Mouse (Mus musculus) forebrain, embryonic 12.5 days (tissue): Measurements from ENCODE around the gene Zfp648. TPM values are rescaled to one million over a fixed set of nuclear protein-coding genes. Genes with fewer than 3 reads are reported as not detected.

Experiments used
- ATAC-seq: fragments of 200-750 bp; cut with Nextera tagmentation; 2 replicates; pipeline ENCODE4 v1.8.0; 2017; ENCODE audit warnings: moderate TSS enrichment; ENCODE audit not compliant: low FRiP score
- H3K27ac ChIP-seq: fragments of 300-500 bp; sonication (generic); 2 replicates; pipeline ENCODE4 v1.5.1; 2016; ENCODE audit warnings: mild to moderate bottlenecking
- H3K27me3 ChIP-seq: fragments of 300-500 bp; sonication (generic); 2 replicates; pipeline ENCODE4 v1.6.1; 2016; ENCODE audit warnings: mild to moderate bottlenecking
- H3K36me3 ChIP-seq: fragments of 300-500 bp; sonication (generic); replicated peaks from 2 replicates; pipeline ENCODE4 v1.6.1; 2016; ENCODE audit warnings: mild to moderate bottlenecking
- H3K4me1 ChIP-seq: fragments of 300-500 bp; sonication (generic); 2 replicates; pipeline ENCODE4 v1.6.1; 2016
- H3K4me2 ChIP-seq: fragments of 300-500 bp; sonication (generic); 2 replicates; pipeline ENCODE4 v1.6.1; 2016; ENCODE audit warnings: mild to moderate bottlenecking, moderate library complexity
- H3K4me3 ChIP-seq: fragments of 300-500 bp; sonication (generic); replicated peaks from 2 replicates; pipeline ENCODE4 v1.5.1; 2016; ENCODE audit warnings: mild to moderate bottlenecking
- H3K9ac ChIP-seq: fragments of 300-500 bp; sonication (generic); 2 replicates; pipeline ENCODE4 v1.6.1; 2016; ENCODE audit warnings: mild to moderate bottlenecking
- H3K9me3 ChIP-seq: fragments of 300-500 bp; sonication (generic); 2 replicates; pipeline ENCODE4 v1.6.1; 2016
- WGBS: fragments of 180-500 bp; shearing (Covaris S2); methylation state at CpG from one replicate; pipeline ENCODE4 v1.1.7; 2016; 5-methylcytosine and 5-hydroxymethylcytosine counted together
- polyA plus RNA-seq: library from polyadenylated mRNA; unstranded; fragments of >200 nt; fragmentation: Nextera tagmentation; extraction: Ambion mirVana; gene quantifications from 2 replicates; pipeline ENCODE4 v1.2.1, GENCODE M21; 2016

Zfp648 gene
- polyA plus RNA-seq, 1 experiment from 2014 or later: not detected

DNA sequence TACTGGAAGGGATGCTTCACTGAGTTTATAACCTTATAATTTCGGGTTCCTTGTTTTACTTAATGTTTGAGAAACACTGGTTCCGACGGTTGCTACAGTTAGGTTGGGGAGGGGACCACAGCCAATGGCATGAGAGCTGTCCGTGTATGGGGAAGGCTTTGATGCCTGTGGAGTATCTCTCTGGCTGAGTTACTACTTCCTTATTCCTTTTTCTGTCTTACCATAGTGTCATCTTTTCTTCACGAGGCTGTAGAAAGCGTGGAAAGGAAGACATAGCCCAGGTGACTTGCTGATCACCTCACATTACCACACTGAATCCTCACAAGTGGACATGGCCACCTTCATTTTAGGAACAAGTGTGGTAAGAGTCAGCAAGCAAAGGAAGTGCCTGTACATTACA lies 32.0 kb downstream of the Zfp648 start:
- H3K4me2 ChIP-seq: no peak overlapping the region
- 87% methylated on average over 6 of the region's 6 CpGs for WGBS
- no peak overlapping the region for H3K9ac ChIP-seq
- no peaks in the 10 kb centered on the region for H3K4me1 ChIP-seq
- no peak overlapping the region for H3K27ac ChIP-seq
- H3K9me3 ChIP-seq: no peaks in the 10 kb centered on the region
- no peak for ATAC-seq
- H3K36me3 ChIP-seq: no peaks in the 10 kb centered on the region
- H3K4me3 ChIP-seq: no peak overlapping the region
- H3K27me3 ChIP-seq: no peaks in the 10 kb centered on the region

GRCm38 (mm10) chr1:154234814-154235213 lies 33.8 kb downstream of the Zfp648 start:
- no peak for ATAC-seq
- H3K9ac ChIP-seq: no peak overlapping the region
- H3K27me3 ChIP-seq: no peaks in the 10 kb centered on the region
- no peaks in the 10 kb centered on the region for H3K36me3 ChIP-seq
- H3K9me3 ChIP-seq: no peaks in the 10 kb centered on the region
- 90% methylated on average over 9 of the region's 9 CpGs for WGBS
- no peak overlapping the region for H3K27ac ChIP-seq
- no peak overlapping the region for H3K4me3 ChIP-seq
- no peak overlapping the region for H3K4me2 ChIP-seq
- no peaks in the 10 kb centered on the region for H3K4me1 ChIP-seq

- H3K36me3 ChIP-seq: no peaks in the 10 kb centered on the region
- no peak for ATAC-seq
- H3K4me3 ChIP-seq: no peak overlapping the region
- no peak overlapping the region for H3K9ac ChIP-seq
- H3K4me1 ChIP-seq: no peaks in the 10 kb centered on the region
- H3K27me3 ChIP-seq: no peaks in the 10 kb centered on the region
- no peaks in the 10 kb centered on the region for H3K9me3 ChIP-seq
- H3K27ac ChIP-seq: no peak overlapping the region
- H3K4me2 ChIP-seq: no peak overlapping the region
Observed at GRCm38 (mm10) chr1:154238876-154239275, 37.9 kb downstream of the Zfp648 start.

- Histone ChIP-seq H3K9me3 (no peaks in the 10 kb centered on the region), H3K36me3 (no peaks in the 10 kb centered on the region), H3K27ac (no peak overlapping the region), H3K27me3 (no peaks in the 10 kb centered on the region), H3K4me1 (no peaks in the 10 kb centered on the region), H3K4me3 (no peak overlapping the region), H3K9ac (no peak overlapping the region), H3K4me2 (no peak overlapping the region)
- no peak for ATAC-seq
- 87% methylated on average over 2 of the region's 2 CpGs for WGBS
Observed at GRCm38 (mm10) chr1:154251186-154251585, 50.2 kb downstream of the Zfp648 start.

- H3K4me2 ChIP-seq: no peak overlapping the region
- no peak overlapping the region for H3K9ac ChIP-seq
- H3K36me3 ChIP-seq: no peaks in the 10 kb centered on the region
- no peak for ATAC-seq
- no peak overlapping the region for H3K27ac ChIP-seq
- H3K4me1 ChIP-seq: no peaks in the 10 kb centered on the region
- WGBS: 67% methylated on average over 5 of the region's 5 CpGs
- H3K9me3 ChIP-seq: no peaks in the 10 kb centered on the region
- no peaks in the 10 kb centered on the region for H3K27me3 ChIP-seq
- H3K4me3 ChIP-seq: no peak overlapping the region
Observed at GRCm38 (mm10) chr1:154252739-154253138, 51.8 kb downstream of the Zfp648 start.
